Mouse (Mus musculus) brain, adult 2 months (tissue): ENCODE data around the gene Sppl2b.

Experiments
- DNase-seq: peaks from one replicate; pipeline ENCODE4 v3.0.0; 2011; ENCODE audit warnings: low read depth, low spot score

Gene Sppl2b

GRCm38 (mm10) chr10:80897861-80898510, 42.9 kb downstream of the Sppl2b start:
- DNase-seq: peak; percentile 89

GRCm38 (mm10) chr10:80899074-80899473, 44.0 kb downstream of the Sppl2b start:
- no peak for DNase-seq

- no peak for DNase-seq
Measured at GRCm38 (mm10) chr10:80899591-80900317, 44.7 kb downstream of the Sppl2b start.

- peak; percentile 100 for DNase-seq
Measured at GRCm38 (mm10) chr10:80900318-80901247, 45.5 kb downstream of the Sppl2b start, which contains the start of gene Timm13. Timm13 (minus strand) TSS chr10:80900969.

- DNase-seq: no peak
Measured at GRCm38 (mm10) chr10:80901409-80902272, 46.6 kb downstream of the Sppl2b start.

GRCm38 (mm10) chr10:80902273-80902940, 47.3 kb downstream of the Sppl2b start:
- DNase-seq: no peak

- no peak for DNase-seq
Measured at GRCm38 (mm10) chr10:80903282-80903681, 48.2 kb downstream of the Sppl2b start.

- DNase-seq: no peak
Measured at GRCm38 (mm10) chr10:80904004-80904693, 49.1 kb downstream of the Sppl2b start.

GRCm38 (mm10) chr10:80904709-80905108, 49.6 kb downstream of the Sppl2b start:
- no peak for DNase-seq

- DNase-seq: no peak
Measured at GRCm38 (mm10) chr10:80909375-80910162, 54.5 kb downstream of the Sppl2b start.

GRCm38 (mm10) chr10:80911354-80911753, 56.3 kb downstream of the Sppl2b start:
- no peak for DNase-seq

GRCm38 (mm10) chr10:80911891-80912290, 56.8 kb downstream of the Sppl2b start:
- no peak for DNase-seq

GRCm38 (mm10) chr10:80913364-80914011, 58.4 kb downstream of the Sppl2b start:
- no peak for DNase-seq

- DNase-seq: peak; percentile 90
Measured at GRCm38 (mm10) chr10:80914253-80914656, 59.2 kb downstream of the Sppl2b start.

GRCm38 (mm10) chr10:80915260-80915659, 60.2 kb downstream of the Sppl2b start:
- no peak for DNase-seq

GRCm38 (mm10) chr10:80915736-80916135, 60.7 kb downstream of the Sppl2b start:
- no peak for DNase-seq

- peak; percentile 56 for DNase-seq
Measured at GRCm38 (mm10) chr10:80917336-80917778, 62.3 kb downstream of the Sppl2b start.

GRCm38 (mm10) chr10:80917779-80918434, 62.8 kb downstream of the Sppl2b start, which contains the start of gene Lmnb2:
Lmnb2 (minus strand) TSS chr10:80918245.
- peak; percentile 97 for DNase-seq
